Mouse (Mus musculus) stomach, postnatal 0 days (tissue): Measurements from ENCODE around the gene Spata2l. TPM values are rescaled to one million over a fixed set of nuclear protein-coding genes. Genes with fewer than 3 reads are reported as not detected.
A peak's percentile ranks its signal among the peaks of the same experiment; 100 is the strongest.
"Not testable (repeated sequence)": the region's sequence is repeated elsewhere in the genome, so short reads cannot be mapped to it uniquely, and the experiment has no call there.

Source experiments
- ATAC-seq: fragments of 200-750 bp; cut with Nextera tagmentation; 2 replicates; pipeline ENCODE4 v1.8.0; 2017; ENCODE audit not compliant: low FRiP score, low TSS enrichment
- DNase-seq: peaks from one replicate; pipeline ENCODE4 v3.0.0-alpha.2; 2016; ENCODE audit warnings: low spot score
- H3K27ac ChIP-seq: fragments of 300-500 bp; sonication (generic); replicated peaks from 2 replicates; pipeline ENCODE4 v1.5.1; 2014; ENCODE audit warnings: mild to moderate bottlenecking, control low read depth
- H3K27me3 ChIP-seq: fragments of 300-500 bp; sonication (generic); 2 replicates; pipeline ENCODE4 v1.6.1; 2014; ENCODE audit warnings: low read length; ENCODE audit not compliant: control insufficient read depth, insufficient read depth
- H3K36me3 ChIP-seq: fragments of 300-500 bp; sonication (generic); 2 replicates; pipeline ENCODE4 v1.6.1; 2014; ENCODE audit warnings: low read length, mixed read lengths; ENCODE audit not compliant: control insufficient read depth, insufficient read depth
- H3K4me1 ChIP-seq: fragments of 300-500 bp; sonication (generic); replicated peaks from 2 replicates; pipeline ENCODE4 v1.6.1; 2014; ENCODE audit warnings: antibody characterized with exemption; ENCODE audit not compliant: control insufficient read depth, insufficient read depth
- H3K4me2 ChIP-seq: fragments of 300-500 bp; sonication (generic); replicated peaks from 2 replicates; pipeline ENCODE4 v1.6.1; 2014; ENCODE audit warnings: low read depth, mild to moderate bottlenecking, control low read depth, moderate library complexity
- H3K4me3 ChIP-seq: fragments of 300-500 bp; sonication (generic); 2 replicates; pipeline ENCODE4 v1.5.1; 2014; ENCODE audit warnings: low read depth, low read length, control low read depth
- H3K9ac ChIP-seq: fragments of 300-500 bp; sonication (generic); 2 replicates; pipeline ENCODE4 v1.6.1; 2014; ENCODE audit warnings: mild to moderate bottlenecking, low read length, control low read depth, mixed read lengths
- H3K9me3 ChIP-seq: fragments of 300-500 bp; sonication (generic); 2 replicates; pipeline ENCODE4 v1.6.1; 2016; ENCODE audit warnings: low read length; ENCODE audit not compliant: control insufficient read depth
- CTCF ChIP-seq: IDR thresholded peaks from 2 replicates; pipeline ENCODE4 v1.5.1; 2016; ENCODE audit warnings: antibody characterized with exemption, low read depth, mild to moderate bottlenecking, moderate library complexity
- EP300 ChIP-seq: optimal IDR thresholded peaks from 2 replicates; pipeline ENCODE3; 2016; ENCODE audit warnings: antibody characterized with exemption
- WGBS: fragments of 180-500 bp; shearing (Covaris S2); extraction: QIAGEN DNeasy Blood & Tissue Kit; methylation state at CpG from one replicate; pipeline ENCODE4 v1.1.7; 2014; 5-methylcytosine and 5-hydroxymethylcytosine counted together
- polyA plus RNA-seq: library from polyadenylated mRNA; unstranded; fragments of >200 nt; fragmentation: Nextera tagmentation; extraction: Ambion mirVana; gene quantifications from 2 replicates; pipeline ENCODE4 v1.2.1, GENCODE M21; 2015

Gene Spata2l
- polyA plus RNA-seq, 1 experiment from 2014 or later, result 3.1 TPM

DNA sequence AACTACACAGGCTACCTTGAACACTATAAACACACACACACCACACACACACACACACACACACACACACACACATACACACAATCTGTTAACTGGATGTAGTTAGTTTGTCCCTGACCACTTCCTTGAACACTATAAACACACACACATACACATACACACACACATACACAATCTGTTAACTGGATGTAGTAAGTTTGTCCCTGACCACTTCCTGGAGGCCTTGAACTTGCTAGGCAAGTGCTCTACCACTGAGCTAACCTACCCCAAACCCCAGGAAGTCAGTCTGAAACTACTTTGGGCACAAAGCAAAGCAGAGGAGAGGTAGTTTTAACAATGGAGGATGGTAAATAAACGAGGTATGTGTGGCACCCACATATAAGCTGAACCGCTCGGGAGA, 32.5 kb downstream of the Spata2l start:
- Histone ChIP-seq H3K9ac (no peak overlapping the region), H3K9me3 (no peaks in the 10 kb centered on the region), H3K27ac (no peak overlapping the region), H3K36me3 (0 out of 2 replicates have a peak, but pooled peaks cover 3% of the 10 kb centered on the region), H3K4me3 (no peak overlapping the region), H3K27me3 (no peaks in the 10 kb centered on the region), H3K4me1 (no peaks in the 10 kb centered on the region), H3K4me2 (no peak overlapping the region)
- DNase-seq (peak; percentile 44), ATAC-seq (peak; percentile 75)
- WGBS, result 76% methylated on average over 3 of the region's 3 CpGs
- TF ChIP-seq EP300, result no peak
- no peak for TF ChIP-seq CTCF

DNA sequence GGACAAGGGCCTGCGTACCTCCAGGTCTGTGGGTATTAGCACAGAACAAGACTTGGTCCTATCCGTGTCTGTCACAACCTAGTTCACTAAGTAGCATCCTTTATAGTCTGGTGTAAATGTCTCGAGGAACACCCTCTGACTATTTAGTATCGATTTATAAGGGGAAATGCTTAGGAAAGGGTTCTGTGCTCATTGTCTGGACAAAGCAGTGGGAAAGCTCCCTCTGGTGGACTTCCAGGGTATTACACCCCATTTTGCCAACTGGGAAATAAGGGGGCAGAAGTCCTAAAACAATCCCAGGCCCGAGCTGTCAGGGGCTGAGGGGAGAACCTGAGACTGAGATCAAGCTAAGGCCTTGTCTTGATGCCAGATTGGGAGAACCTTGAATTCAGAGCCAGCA, 33.7 kb downstream of the Spata2l start:
- ATAC-seq, result no peak
- H3K27ac ChIP-seq, result no peak overlapping the region
- no peak overlapping the region for H3K9ac ChIP-seq
- H3K4me2 ChIP-seq, result no peak overlapping the region
- no peak for TF ChIP-seq EP300
- peak; percentile 97 for TF ChIP-seq CTCF
- peak; percentile 75 for DNase-seq
- H3K36me3 ChIP-seq, result 0 out of 2 replicates have a peak, but pooled peaks cover 3% of the 10 kb centered on the region
- no peaks in the 10 kb centered on the region for H3K9me3 ChIP-seq
- no peak overlapping the region for H3K4me3 ChIP-seq
- H3K4me1 ChIP-seq, result no peaks in the 10 kb centered on the region
- 22% methylated on average over 5 of the region's 5 CpGs for WGBS
- no peaks in the 10 kb centered on the region for H3K27me3 ChIP-seq

DNA sequence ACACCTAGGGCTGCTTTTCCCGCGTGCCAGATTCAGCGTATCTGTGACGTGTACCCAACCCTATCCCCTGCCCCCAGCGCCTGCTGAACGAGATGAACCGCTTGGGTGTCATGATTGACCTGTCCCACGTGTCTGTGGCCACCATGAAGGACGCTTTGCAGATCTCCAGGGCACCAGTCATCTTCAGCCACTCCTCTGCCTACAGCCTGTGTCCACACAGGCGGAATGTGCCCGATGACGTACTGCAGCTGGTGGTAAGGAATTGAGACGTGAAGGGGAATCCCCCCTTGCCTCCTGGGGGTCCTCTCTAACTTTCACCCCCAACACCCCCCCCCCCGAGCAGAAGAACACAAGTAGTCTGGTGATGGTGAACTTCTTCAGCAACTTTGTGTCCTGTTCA, 36.2 kb downstream of the Spata2l start:
- DNase-seq (no peak), ATAC-seq (no peak)
- Histone ChIP-seq H3K9me3 (no peaks in the 10 kb centered on the region), H3K36me3 (no peaks in the 10 kb centered on the region), H3K4me1 (no peaks in the 10 kb centered on the region), H3K27ac (no peak overlapping the region), H3K4me3 (no peak overlapping the region), H3K9ac (no peak overlapping the region), H3K27me3 (no peaks in the 10 kb centered on the region), H3K4me2 (no peak overlapping the region)
- 59% methylated on average over 14 of the region's 14 CpGs for WGBS
- no peak for TF ChIP-seq EP300
- no peak for TF ChIP-seq CTCF

DNA sequence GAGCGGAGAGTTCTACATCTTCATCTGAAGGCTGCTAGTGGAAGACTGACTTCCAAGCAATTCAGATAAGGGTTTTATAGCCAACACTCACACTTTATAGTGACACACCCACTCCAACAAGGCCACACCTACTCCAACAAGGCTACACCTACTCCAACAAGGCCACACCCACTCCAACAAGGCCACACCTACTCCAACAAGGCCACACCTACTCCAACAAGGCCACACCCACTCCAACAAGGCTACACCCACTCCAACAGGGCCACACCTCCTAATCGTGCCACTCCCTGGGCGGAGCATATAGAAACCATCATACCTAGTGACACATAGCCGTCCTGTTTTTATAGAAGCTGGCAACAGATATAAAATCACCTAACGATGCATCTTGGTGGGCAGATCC, 39.0 kb downstream of the Spata2l start:
- DNase-seq (peak; percentile 42), ATAC-seq (peak; percentile 65)
- not testable (repeated sequence) for H3K4me3 ChIP-seq, H3K9me3 ChIP-seq, H3K27me3 ChIP-seq, H3K27ac ChIP-seq, H3K4me2 ChIP-seq, H3K9ac ChIP-seq, H3K4me1 ChIP-seq, H3K36me3 ChIP-seq
- 64% methylated on average over 5 of the region's 5 CpGs for WGBS

DNA sequence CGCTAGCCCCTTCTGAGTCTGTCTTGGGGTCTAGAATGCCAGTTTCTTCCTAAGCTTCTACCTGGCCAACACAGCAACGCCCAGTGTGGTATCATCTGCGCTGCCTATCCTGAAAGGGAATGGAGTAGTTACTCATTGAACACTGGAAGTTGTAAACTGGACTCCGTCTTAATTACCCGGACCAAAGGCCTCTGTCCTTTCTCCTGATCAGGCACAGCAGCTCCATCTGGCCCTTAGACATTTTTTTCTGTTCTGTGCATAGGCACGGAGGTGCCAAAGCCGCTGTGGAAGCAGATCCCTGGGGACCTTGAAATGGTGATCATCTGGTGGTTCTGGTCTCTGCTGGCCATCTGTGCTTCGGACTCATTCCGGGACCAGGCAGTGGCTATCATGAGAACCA, 42.3 kb downstream of the Spata2l start:
- Histone ChIP-seq H3K27ac (no peak overlapping the region), H3K27me3 (no peaks in the 10 kb centered on the region), H3K9me3 (no peaks in the 10 kb centered on the region), H3K4me3 (no peak overlapping the region), H3K9ac (no peak overlapping the region), H3K4me2 (no peak overlapping the region), H3K4me1 (no peaks in the 10 kb centered on the region), H3K36me3 (no peaks in the 10 kb centered on the region)
- no peak for TF ChIP-seq EP300
- TF ChIP-seq CTCF, result no peak
- no peak for ATAC-seq
- no peak for DNase-seq
- 89% methylated on average over 9 of the region's 9 CpGs for WGBS

DNA sequence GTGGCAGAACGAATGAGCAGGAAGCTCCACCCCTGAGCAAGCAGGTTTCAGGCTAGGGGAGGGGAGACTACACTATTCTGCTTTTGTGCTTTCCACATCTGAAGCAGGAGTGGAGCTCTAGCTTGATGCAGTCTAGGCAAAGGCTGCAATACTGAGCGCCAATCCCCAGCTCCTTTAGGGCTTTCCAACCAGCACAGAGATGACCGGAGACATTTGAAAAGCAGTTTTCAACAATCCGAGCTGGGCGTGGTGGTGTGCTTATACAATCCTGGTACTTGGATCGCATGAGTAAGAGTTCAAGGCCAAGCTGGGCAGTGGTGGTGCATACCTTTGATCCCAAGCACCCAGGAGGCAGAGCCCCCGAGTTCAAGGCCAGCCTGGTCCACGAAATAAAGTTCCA, 44.1 kb downstream of the Spata2l start:
- H3K9me3 ChIP-seq, result no peaks in the 10 kb centered on the region
- no peak overlapping the region for H3K27ac ChIP-seq
- H3K9ac ChIP-seq, result no peak overlapping the region
- 40% methylated on average over 8 of the region's 8 CpGs for WGBS
- TF ChIP-seq CTCF, result no peak
- TF ChIP-seq EP300, result no peak
- H3K4me3 ChIP-seq, result no peak overlapping the region
- no peak overlapping the region for H3K4me2 ChIP-seq
- no peaks in the 10 kb centered on the region for H3K4me1 ChIP-seq
- ATAC-seq, result 0 out of 2 replicates have a peak, but pooled peaks have one; percentile 17
- peak; percentile 29 for DNase-seq
- H3K36me3 ChIP-seq, result no peaks in the 10 kb centered on the region
- H3K27me3 ChIP-seq, result no peaks in the 10 kb centered on the region
